Mouse (Mus musculus): Measurements from ENCODE around the gene Spx. TPM values are rescaled to one million over a fixed set of nuclear protein-coding genes. Genes with fewer than 3 reads are reported as not detected.

The Spx gene
- polyA plus RNA-seq, 1 experiment from 2014 or later, result 0.18 TPM

DNA sequence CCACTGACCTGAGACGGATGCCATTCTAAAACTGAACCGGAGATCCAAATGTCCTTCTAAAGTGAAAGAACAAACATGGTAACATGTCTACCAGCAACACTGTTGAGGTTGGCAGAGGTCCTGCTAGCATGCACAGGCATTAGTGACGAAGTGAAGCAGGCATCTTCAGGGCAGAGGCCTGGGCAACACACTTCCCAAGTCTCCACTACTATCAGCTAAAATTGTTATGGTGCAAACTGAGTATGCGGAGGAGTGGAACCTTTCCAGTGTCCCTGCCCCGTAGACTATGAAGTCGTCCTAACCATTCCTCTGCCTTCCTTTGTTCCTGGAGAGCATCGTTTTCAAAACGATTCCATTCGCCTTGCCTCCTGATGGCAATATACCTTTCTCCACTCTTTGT lies 28.7 kb upstream of the Spx start:
- Histone ChIP-seq H3K9ac (ENCODE audit: low read depth, low read length) (no peak overlapping the region), H3K4me1 (ENCODE audit: control insufficient read depth, insufficient read depth, low read length) (peaks cover 7% of the 10 kb centered on the region), H3K27me3 (replicated peaks; ENCODE audit: control insufficient read depth, insufficient read depth, low read length) (no peaks in the 10 kb centered on the region), H3K9me3 (ENCODE audit: control insufficient read depth, low read length) (no peaks in the 10 kb centered on the region), H3K27ac (ENCODE audit: low read length) (no peak overlapping the region), H3K4me3 (ENCODE audit: low read length) (no peak overlapping the region), H3K36me3 (ENCODE audit: control insufficient read depth, insufficient read depth, low read length) (no peaks in the 10 kb centered on the region), H3K4me2 (ENCODE audit: low read depth, low read length) (no peak overlapping the region)
- WGBS, result 89% methylated on average over 9 of the region's 9 CpGs
- ATAC-seq, result no peak

DNA sequence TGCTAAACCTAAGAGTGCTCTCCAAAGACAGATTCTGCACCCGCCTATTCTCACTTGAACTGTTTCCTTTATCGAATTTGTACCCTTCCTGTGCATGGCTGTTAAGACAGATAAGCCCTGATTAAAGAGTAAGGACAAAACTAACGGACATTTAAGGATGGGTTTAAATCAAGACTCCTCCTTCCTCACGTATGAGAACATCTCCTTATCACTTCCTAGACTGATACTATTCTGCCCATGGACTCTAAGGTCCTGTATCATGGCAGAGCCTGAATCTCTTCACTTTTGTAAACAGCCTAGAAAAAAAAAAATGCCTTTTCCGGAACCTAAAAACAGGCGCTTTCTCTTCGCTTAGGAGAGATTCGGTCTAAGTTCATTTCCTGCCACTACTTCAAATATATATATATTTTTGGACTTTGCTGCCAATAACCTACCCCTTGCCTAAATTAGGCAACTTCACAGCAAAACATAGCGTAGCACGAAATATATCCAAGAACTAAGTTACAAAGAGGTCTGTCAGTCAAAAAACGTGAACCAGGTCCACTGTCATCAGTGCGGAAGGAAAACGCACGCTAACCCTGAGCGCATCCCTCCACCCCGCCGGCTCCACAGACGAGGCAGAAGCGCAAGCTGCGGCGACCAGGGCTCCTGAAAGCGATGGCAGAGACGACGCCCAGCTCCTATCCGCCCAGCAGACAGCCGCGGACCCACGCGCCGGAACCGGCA lies 26.8 kb upstream of the Spx start:
- 4% methylated on average over 31 of the region's 31 CpGs for WGBS
- Histone ChIP-seq H3K27ac (ENCODE audit: low read length) (no peak overlapping the region), H3K9ac (ENCODE audit: low read depth, low read length) (peak overlapping the region; percentile 88), H3K4me3 (ENCODE audit: low read length) (peak overlapping the region; percentile 84), H3K4me2 (ENCODE audit: low read depth, low read length) (peak overlapping the region; percentile 75), H3K27me3 (replicated peaks; ENCODE audit: control insufficient read depth, insufficient read depth, low read length) (no peaks in the 10 kb centered on the region), H3K4me1 (ENCODE audit: control insufficient read depth, insufficient read depth, low read length) (peaks cover 7% of the 10 kb centered on the region), H3K9me3 (ENCODE audit: control insufficient read depth, low read length) (no peaks in the 10 kb centered on the region), H3K36me3 (ENCODE audit: control insufficient read depth, insufficient read depth, low read length) (no peaks in the 10 kb centered on the region)
- ATAC-seq, result peak; percentile 86

DNA sequence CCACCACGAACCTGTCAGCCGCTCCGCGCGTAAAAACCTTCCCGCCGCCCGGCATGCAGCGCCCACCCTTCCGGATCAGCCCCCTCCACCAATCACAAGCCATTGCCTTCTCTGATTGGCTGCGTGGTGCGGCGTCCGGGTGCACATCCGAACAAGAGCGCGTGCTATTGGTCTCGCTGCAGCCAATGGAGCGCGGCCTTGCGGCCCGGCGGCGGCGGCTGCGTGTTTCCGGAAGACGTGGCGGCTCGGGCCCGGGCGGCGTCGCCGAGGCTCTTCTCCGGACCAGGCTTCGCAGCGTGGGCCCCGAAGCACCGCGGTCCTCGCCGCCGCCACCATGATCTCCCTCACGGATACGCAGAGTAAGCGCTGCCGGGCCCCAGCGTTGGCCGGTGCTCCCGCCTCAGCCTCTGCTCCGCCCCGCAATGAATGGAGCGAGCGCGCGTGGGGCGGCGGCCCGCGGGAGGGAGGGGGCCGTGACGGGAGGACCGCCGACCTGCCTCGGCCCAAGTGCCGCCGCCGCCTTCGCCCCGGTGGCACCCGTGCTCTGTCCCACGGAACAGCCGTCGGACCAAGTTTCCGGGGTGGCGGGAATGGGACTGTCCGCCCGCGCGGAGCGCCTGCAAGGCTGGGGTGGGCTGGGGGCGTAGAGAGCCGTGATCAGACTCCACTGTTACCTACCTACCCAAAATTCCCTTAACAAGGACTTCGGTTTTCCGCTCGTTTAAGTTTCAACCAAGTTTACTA lies 26.1 kb upstream of the Spx start, which contains the start of the genes Recql and Golt1b:
Gene Recql, minus strand, starts transcription at position 77 of the 744 bp plus-strand sequence.
Gene Golt1b, plus strand, starts transcription at position 211 of the 744 bp plus-strand sequence.
- Histone ChIP-seq H3K36me3 (ENCODE audit: control insufficient read depth, insufficient read depth, low read length) (no peaks in the 10 kb centered on the region), H3K4me3 (ENCODE audit: low read length) (peak within 1 kb of the TSS; percentile 84), H3K27me3 (replicated peaks; ENCODE audit: control insufficient read depth, insufficient read depth, low read length) (no peaks in the 10 kb centered on the region), H3K9ac (ENCODE audit: low read depth, low read length) (peak within 1 kb of the TSS; percentile 88), H3K4me1 (ENCODE audit: control insufficient read depth, insufficient read depth, low read length) (peaks cover 7% of the 10 kb centered on the region), H3K4me2 (ENCODE audit: low read depth, low read length) (peak within 1 kb of the TSS; percentile 76), H3K27ac (ENCODE audit: low read length) (0 out of 2 replicates have a peak within 1 kb of the TSS, but pooled peaks have one; percentile 33), H3K9me3 (ENCODE audit: control insufficient read depth, low read length) (no peaks in the 10 kb centered on the region)
- under 1% methylated on average over 78 of the region's 87 CpGs for WGBS
- ATAC-seq, result peak; percentile 100

DNA sequence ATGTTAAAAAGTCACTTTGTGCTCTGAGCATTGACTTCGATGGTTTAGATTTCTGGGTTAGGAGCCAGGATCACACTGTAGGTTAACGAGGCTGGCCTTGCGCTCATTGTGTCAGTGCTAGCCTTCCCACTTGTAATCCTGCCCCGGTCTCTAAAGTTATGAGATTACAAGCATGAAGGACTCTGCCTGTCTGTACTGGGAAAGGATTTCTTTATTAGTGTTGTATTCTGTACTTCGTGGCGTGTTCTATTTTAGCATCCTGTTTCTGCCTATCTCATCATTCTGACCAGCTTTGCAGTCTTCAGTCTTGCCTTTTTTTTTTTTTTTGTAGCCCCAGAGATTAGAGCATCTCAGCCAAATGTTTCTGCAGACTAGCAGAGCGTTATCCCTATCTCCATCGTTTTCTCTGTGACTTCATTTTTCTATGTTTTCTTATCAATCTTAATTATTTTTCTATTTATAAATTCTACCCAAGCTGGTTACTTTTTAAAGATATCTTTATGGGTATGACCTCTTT lies 25.4 kb upstream of the Spx start:
- H3K36me3 ChIP-seq (ENCODE audit: control insufficient read depth, insufficient read depth, low read length), result no peaks in the 10 kb centered on the region
- peak overlapping the region; percentile 84 for H3K4me3 ChIP-seq (ENCODE audit: low read length)
- H3K9me3 ChIP-seq (ENCODE audit: control insufficient read depth, low read length), result no peaks in the 10 kb centered on the region
- no peak overlapping the region for H3K27ac ChIP-seq (ENCODE audit: low read length)
- peaks cover 7% of the 10 kb centered on the region for H3K4me1 ChIP-seq (ENCODE audit: control insufficient read depth, insufficient read depth, low read length)
- H3K27me3 ChIP-seq (replicated peaks; ENCODE audit: control insufficient read depth, insufficient read depth, low read length), result no peaks in the 10 kb centered on the region
- peak overlapping the region; percentile 88 for H3K9ac ChIP-seq (ENCODE audit: low read depth, low read length)
- peak overlapping the region; percentile 76 for H3K4me2 ChIP-seq (ENCODE audit: low read depth, low read length)
- WGBS, result 19% methylated on average over 8 of the region's 8 CpGs
- ATAC-seq, result no peak

DNA sequence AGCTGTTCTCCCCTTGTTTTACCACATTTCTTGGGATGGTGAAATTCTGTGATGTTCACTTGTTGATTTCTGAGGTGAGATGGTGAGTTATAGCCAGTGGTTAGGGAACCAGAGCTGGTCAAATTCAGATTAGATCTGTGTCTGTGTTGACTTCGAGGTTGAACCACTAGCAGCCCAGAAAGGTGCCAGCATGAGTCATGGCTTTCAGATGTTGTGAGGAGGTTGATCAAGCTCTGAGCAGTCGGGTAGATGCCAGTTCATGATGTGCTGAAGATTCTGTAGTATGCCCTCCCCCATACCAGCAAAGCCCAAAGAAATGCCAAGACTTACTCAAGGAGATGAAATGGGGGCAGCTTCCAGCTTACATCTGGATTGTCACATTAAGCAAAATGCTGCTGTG lies 24.1 kb upstream of the Spx start:
- H3K27ac ChIP-seq (ENCODE audit: low read length), result no peak overlapping the region
- no peaks in the 10 kb centered on the region for H3K27me3 ChIP-seq (replicated peaks; ENCODE audit: control insufficient read depth, insufficient read depth, low read length)
- no peak overlapping the region for H3K9ac ChIP-seq (ENCODE audit: low read depth, low read length)
- ATAC-seq, result no peak
- peaks cover 7% of the 10 kb centered on the region for H3K4me1 ChIP-seq (ENCODE audit: control insufficient read depth, insufficient read depth, low read length)
- no peak overlapping the region for H3K4me3 ChIP-seq (ENCODE audit: low read length)
- H3K4me2 ChIP-seq (ENCODE audit: low read depth, low read length), result no peak overlapping the region
- H3K9me3 ChIP-seq (ENCODE audit: control insufficient read depth, low read length), result no peaks in the 10 kb centered on the region
- H3K36me3 ChIP-seq (ENCODE audit: control insufficient read depth, insufficient read depth, low read length), result 0 out of 2 replicates have a peak, but pooled peaks cover 5% of the 10 kb centered on the region
- WGBS, result 81% methylated on average over 2 of the region's 2 CpGs

DNA sequence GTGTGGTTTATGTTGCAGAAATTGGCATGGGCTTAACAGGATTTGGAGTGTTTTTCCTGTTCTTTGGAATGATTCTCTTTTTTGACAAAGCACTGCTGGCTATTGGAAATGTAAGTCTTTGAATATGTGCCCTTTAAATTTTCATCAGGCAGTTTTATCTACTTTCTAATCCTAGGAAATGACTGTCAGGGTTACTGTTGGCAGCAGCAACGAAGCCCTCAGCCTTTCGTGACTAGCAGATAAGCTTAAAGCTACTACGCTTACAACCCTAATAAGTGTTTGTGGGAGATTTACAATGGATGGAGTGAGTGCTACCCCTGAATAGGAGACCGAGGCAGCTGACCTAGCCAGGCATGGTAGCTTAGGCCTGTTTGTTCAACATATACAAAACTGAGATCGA lies 20.9 kb upstream of the Spx start:
- Histone ChIP-seq H3K9ac (ENCODE audit: low read depth, low read length) (no peak overlapping the region), H3K27ac (ENCODE audit: low read length) (no peak overlapping the region), H3K27me3 (replicated peaks; ENCODE audit: control insufficient read depth, insufficient read depth, low read length) (no peaks in the 10 kb centered on the region), H3K36me3 (ENCODE audit: control insufficient read depth, insufficient read depth, low read length) (0 out of 2 replicates have a peak, but pooled peaks cover 5% of the 10 kb centered on the region), H3K9me3 (ENCODE audit: control insufficient read depth, low read length) (no peaks in the 10 kb centered on the region), H3K4me3 (ENCODE audit: low read length) (no peak overlapping the region), H3K4me1 (ENCODE audit: control insufficient read depth, insufficient read depth, low read length) (peaks cover 3% of the 10 kb centered on the region), H3K4me2 (ENCODE audit: low read depth, low read length) (no peak overlapping the region)
- WGBS, result 76% methylated on average over 5 of the region's 5 CpGs
- ATAC-seq, result no peak

DNA sequence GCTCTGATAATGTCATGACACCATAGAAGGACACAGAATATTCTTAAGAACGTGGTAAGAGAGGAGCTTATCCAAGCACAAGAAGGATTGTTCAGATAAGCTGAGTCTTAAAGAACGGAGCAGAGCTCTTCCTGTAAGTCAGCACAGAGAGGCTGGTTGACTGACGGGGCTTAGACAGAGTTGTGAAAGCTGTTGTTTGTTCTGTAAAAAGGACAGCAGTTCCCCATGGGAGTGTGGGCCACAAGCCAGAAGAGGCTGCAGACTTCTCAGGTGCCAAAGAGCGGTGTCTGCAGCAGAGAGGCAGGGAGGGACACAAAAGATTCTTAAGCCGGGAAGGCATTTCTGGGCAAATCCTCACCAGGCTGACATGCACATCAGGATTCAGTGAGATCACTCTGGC lies 18.6 kb upstream of the Spx start:
- no peak for ATAC-seq
- Histone ChIP-seq H3K27me3 (replicated peaks; ENCODE audit: control insufficient read depth, insufficient read depth, low read length) (no peaks in the 10 kb centered on the region), H3K36me3 (ENCODE audit: control insufficient read depth, insufficient read depth, low read length) (0 out of 2 replicates have a peak, but pooled peaks cover 5% of the 10 kb centered on the region), H3K4me3 (ENCODE audit: low read length) (no peak overlapping the region), H3K9ac (ENCODE audit: low read depth, low read length) (no peak overlapping the region), H3K9me3 (ENCODE audit: control insufficient read depth, low read length) (no peaks in the 10 kb centered on the region), H3K4me1 (ENCODE audit: control insufficient read depth, insufficient read depth, low read length) (no peaks in the 10 kb centered on the region), H3K27ac (ENCODE audit: low read length) (no peak overlapping the region), H3K4me2 (ENCODE audit: low read depth, low read length) (no peak overlapping the region)
- WGBS, result 89% methylated on average over 5 of the region's 5 CpGs

DNA sequence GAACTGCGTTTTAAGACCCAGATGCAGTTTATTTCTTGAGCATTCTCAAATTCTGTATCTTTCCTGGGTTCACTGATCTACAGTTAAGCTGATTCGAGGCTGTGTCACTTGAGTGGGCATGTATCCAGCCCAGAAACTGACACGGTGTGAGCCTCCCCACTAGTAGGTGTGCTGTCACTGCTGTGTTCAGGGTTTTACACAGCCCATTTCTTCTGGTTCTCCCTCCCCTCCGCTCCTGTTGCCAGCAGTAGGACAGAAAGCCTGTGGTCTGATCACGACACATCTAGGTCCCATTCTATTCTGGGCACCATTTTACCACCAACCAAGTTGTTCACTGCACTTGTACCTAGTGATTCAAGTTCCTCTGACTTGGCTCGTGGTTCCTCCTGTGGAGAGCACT lies 17.5 kb upstream of the Spx start:
- H3K36me3 ChIP-seq (ENCODE audit: control insufficient read depth, insufficient read depth, low read length), result 0 out of 2 replicates have a peak, but pooled peaks cover 5% of the 10 kb centered on the region

DNA sequence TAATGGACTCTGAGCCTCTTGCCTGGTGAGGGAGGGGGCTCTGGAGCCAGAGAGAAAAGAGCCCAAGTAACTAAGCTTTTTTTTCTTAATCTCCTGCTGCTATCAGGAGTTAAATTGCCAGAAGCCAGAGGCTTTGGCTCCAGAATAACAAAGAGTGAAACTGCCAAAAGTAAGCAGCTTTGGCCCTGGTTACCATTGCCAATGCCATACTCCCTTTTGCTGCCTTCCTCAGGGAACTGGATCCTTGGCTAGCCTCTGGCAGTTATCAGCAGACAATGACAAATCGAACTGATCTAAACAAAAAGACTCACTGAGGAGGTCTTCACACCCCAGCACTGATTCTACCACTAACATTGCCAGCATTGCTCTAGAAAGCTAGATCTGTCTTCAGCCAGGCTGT lies 2.1 kb upstream of the Spx start:
- no peak overlapping the region for H3K27ac ChIP-seq (ENCODE audit: low read length)
- no peak overlapping the region for H3K4me2 ChIP-seq (ENCODE audit: low read depth, low read length)
- 0 out of 2 replicates have a peak, but pooled peaks cover 3% of the 10 kb centered on the region for H3K4me1 ChIP-seq (ENCODE audit: control insufficient read depth, insufficient read depth, low read length)
- H3K27me3 ChIP-seq (replicated peaks; ENCODE audit: control insufficient read depth, insufficient read depth, low read length), result peaks cover 13% of the 10 kb centered on the region; the same call in 1 of the 2 replicates
- H3K36me3 ChIP-seq (ENCODE audit: control insufficient read depth, insufficient read depth, low read length), result no peaks in the 10 kb centered on the region
- WGBS, result 24% methylated on average over 1 of the region's 1 CpGs
- no peak overlapping the region for H3K4me3 ChIP-seq (ENCODE audit: low read length)
- H3K9ac ChIP-seq (ENCODE audit: low read depth, low read length), result no peak overlapping the region
- ATAC-seq, result no peak
- no peaks in the 10 kb centered on the region for H3K9me3 ChIP-seq (ENCODE audit: control insufficient read depth, low read length)

More for the DNA sequence above, 17.5 kb upstream of the Spx start:
- no peaks in the 10 kb centered on the region for H3K9me3 ChIP-seq (ENCODE audit: control insufficient read depth, low read length)
- H3K27me3 ChIP-seq (replicated peaks; ENCODE audit: control insufficient read depth, insufficient read depth, low read length), result no peaks in the 10 kb centered on the region
- H3K4me1 ChIP-seq (ENCODE audit: control insufficient read depth, insufficient read depth, low read length), result no peaks in the 10 kb centered on the region
- 91% methylated on average over 6 of the region's 6 CpGs for WGBS
- H3K27ac ChIP-seq (ENCODE audit: low read length), result no peak overlapping the region
- no peak for ATAC-seq
- H3K9ac ChIP-seq (ENCODE audit: low read depth, low read length), result no peak overlapping the region
- H3K4me3 ChIP-seq (ENCODE audit: low read length), result no peak overlapping the region
- no peak overlapping the region for H3K4me2 ChIP-seq (ENCODE audit: low read depth, low read length)
